Mouse (Mus musculus) intestine, embryonic 16.5 days (tissue): Measurements from ENCODE around the gene Gm21310. TPM values are rescaled to one million over a fixed set of nuclear protein-coding genes. Genes with fewer than 3 reads are reported as not detected.
"Not testable (repeated sequence)": the region's sequence is repeated elsewhere in the genome, so short reads cannot be mapped to it uniquely, and the experiment has no call there.

ENCODE experiments used
- ATAC-seq: fragments of 200-750 bp; cut with Nextera tagmentation; 2 replicates; pipeline ENCODE4 v1.8.0; 2017; ENCODE audit warnings: moderate TSS enrichment, moderate library complexity
- H3K27ac ChIP-seq: fragments of 300-500 bp; sonication (generic); 2 replicates; pipeline ENCODE4 v1.5.1; 2014; ENCODE audit warnings: mild to moderate bottlenecking, low read length
- H3K27me3 ChIP-seq: fragments of 300-500 bp; sonication (generic); replicated peaks from 2 replicates; pipeline ENCODE4 v1.6.1; 2014; ENCODE audit warnings: low read length, control low read depth, mixed read lengths; ENCODE audit not compliant: control insufficient read depth, insufficient read depth
- H3K36me3 ChIP-seq: fragments of 300-500 bp; sonication (generic); 2 replicates; pipeline ENCODE4 v1.6.1; 2014; ENCODE audit warnings: low read length, control low read depth; ENCODE audit not compliant: control insufficient read depth, insufficient read depth
- H3K4me1 ChIP-seq: fragments of 300-500 bp; sonication (generic); 2 replicates; pipeline ENCODE4 v1.6.1; 2014; ENCODE audit warnings: low read length, control low read depth, mixed read lengths; ENCODE audit not compliant: control insufficient read depth, insufficient read depth
- H3K4me2 ChIP-seq: fragments of 300-500 bp; sonication (generic); 2 replicates; pipeline ENCODE4 v1.6.1; 2014; ENCODE audit warnings: low read depth, low read length, control low read depth
- H3K4me3 ChIP-seq: fragments of 300-500 bp; sonication (generic); 2 replicates; pipeline ENCODE4 v1.5.1; 2014; ENCODE audit warnings: mild to moderate bottlenecking, low read length
- H3K9ac ChIP-seq: fragments of 300-500 bp; sonication (generic); 2 replicates; pipeline ENCODE4 v1.6.1; 2014; ENCODE audit warnings: low read depth, low read length
- H3K9me3 ChIP-seq: fragments of 300-500 bp; sonication (generic); 2 replicates; pipeline ENCODE4 v1.6.1; 2016; ENCODE audit warnings: low read length, control low read depth; ENCODE audit not compliant: control insufficient read depth
- polyA plus RNA-seq: library from polyadenylated mRNA; unstranded; fragments of >200 nt; fragmentation: Nextera tagmentation; extraction: Ambion mirVana; gene quantifications from 2 replicates; pipeline ENCODE4 v1.2.1, GENCODE M21; 2015

Gm21310 gene
- not detected in 2 replicates for polyA plus RNA-seq

- not testable (repeated sequence) for H3K36me3 ChIP-seq, H3K4me3 ChIP-seq, H3K4me1 ChIP-seq, H3K4me2 ChIP-seq, H3K9me3 ChIP-seq, ATAC-seq, H3K27me3 ChIP-seq, H3K27ac ChIP-seq, H3K9ac ChIP-seq
These were observed at the start of gene Gm21310 for GRCm38 (mm10) chrY:10147083-10147482. Gene Gm21310 (minus strand): TSS chrY:10147183.

Other genes starting within 250 kb of the Gm21310 start
- gene Gm20834, start 177.4 kb upstream of the Gm21310 start, polyA plus RNA-seq = not detected in 2 replicates